Mouse (Mus musculus): ENCODE data around the gene Ank.
"Not testable (repeated sequence)": the region's sequence is repeated elsewhere in the genome, so short reads cannot be mapped to it uniquely, and the experiment has no call there.

The Ank gene

GRCm38 (mm10) chr15:27467081-27467491 is 609 bp downstream of the Ank start:
- DNase-seq (ENCODE audit: low spot score in 2 of 2) = no peak

DNA sequence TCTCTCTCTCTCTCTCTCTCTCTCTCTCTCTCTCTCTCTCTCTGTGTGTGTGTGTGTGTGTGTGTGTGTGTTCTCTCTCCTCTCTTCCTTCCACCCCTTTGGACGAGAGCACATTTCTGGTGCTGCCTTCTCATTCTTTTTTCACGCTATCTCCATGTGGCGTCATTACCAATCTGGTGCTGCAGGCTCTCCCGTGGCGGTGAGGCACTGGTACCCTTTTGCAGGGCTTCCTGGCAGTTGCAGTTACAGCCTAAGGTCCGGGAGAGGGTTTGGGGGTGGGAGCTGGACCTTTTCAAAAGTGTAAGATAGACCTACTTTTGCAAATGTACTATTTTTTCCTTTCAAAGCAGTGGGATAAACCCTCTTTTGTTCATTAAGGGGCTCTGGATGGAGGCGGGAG is 1.2 kb downstream of the Ank start:
- peak; percentile 47 to 51 for DNase-seq (ENCODE audit: low spot score in 2 of 2)

DNA sequence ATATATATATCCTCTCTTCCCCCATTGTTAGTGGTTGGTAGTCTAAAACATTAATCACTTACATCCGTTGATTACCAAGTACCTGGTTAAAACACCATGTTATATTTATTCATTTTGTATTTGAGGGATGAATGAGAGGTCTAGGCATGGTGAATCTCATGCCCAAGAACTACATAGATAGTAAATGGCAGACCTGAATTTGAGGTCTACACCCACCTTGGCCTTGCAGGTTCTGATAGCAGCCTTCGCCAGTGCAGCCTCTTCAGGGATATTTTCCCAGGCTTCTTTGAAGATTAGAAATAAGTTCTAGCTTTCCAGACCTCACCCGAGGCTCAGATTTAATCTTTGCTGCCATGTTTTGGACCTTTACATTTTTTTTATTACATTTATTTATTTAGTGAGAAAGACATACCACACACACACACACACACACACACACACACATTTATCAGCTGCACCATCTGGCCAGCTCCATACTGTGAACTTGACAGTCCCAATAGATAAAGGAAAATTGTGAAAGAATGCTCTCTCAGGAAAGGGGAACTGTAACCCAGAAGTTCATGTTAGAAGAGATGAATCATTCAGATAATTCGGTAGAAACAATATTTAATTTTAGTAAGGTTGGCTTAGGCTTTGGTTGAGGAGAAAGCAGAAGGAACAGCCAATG is 2.5 kb downstream of the Ank start:
- DNase-seq (ENCODE audit: low spot score in 2 of 2) = no peak

DNA sequence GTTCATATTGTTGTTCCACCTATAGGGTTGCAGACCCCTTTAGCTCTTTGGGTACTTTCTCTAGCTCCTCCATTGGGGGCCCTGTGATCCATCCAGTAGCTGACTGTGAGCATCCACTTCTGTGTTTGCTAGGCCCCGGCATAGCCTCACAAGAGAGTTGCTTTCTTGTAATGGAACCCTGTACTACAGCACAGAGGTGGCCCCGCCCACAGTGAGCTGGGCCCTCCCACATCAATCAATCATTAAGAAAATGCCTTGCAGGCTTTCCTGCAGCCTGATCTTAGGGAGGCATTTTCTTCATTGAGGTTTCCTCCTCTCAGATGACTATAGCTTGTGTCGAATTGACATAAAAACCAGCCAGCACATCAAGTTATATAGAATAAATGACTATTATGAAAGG is 3.9 kb downstream of the Ank start:
- DNase-seq (ENCODE audit: low spot score in 2 of 2) = not testable (repeated sequence)

DNA sequence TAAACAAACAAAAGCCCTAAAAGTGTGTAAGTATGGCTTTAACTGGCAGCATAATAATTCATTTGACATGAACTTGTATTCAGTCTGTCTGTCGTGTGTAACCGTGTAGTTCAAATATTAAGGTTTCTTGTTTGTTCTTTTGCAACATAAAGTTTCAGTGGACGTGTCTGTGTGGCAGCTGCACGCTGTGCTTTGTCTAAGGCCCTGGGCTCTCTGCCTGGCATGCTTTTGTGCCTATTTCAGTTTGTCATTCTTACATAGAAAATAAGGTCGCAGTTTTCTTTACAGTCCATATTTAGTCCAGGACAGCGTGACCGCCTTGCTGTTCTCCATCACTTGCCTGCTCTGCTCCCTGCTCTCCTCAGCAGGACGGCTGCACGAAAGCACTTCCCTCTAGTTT is 5.8 kb downstream of the Ank start:
- no peak for DNase-seq (ENCODE audit: low spot score in 2 of 2)

- peak in 1 of 2 experiments; percentile 4 for DNase-seq (ENCODE audit: low spot score in 2 of 2)
Observed at GRCm38 (mm10) chr15:27475988-27476387, 9.5 kb downstream of the Ank start.

GRCm38 (mm10) chr15:27476671-27477070 is 10.2 kb downstream of the Ank start:
- peak in 1 of 2 experiments; percentile 3 for DNase-seq (ENCODE audit: low spot score in 2 of 2)

- DNase-seq (ENCODE audit: low spot score in 2 of 2) = no peak
Observed at GRCm38 (mm10) chr15:27477159-27477558, 10.7 kb downstream of the Ank start.

GRCm38 (mm10) chr15:27477630-27478029 is 11.2 kb downstream of the Ank start:
- peak in 1 of 2 experiments; percentile 15 for DNase-seq (ENCODE audit: low spot score in 2 of 2)

GRCm38 (mm10) chr15:27480333-27481015 is 14.0 kb downstream of the Ank start:
- no peak for DNase-seq (ENCODE audit: low spot score in 2 of 2)

GRCm38 (mm10) chr15:27481956-27482355 is 15.5 kb downstream of the Ank start:
- DNase-seq (ENCODE audit: low spot score in 2 of 2) = no peak

GRCm38 (mm10) chr15:27483183-27483582 is 16.7 kb downstream of the Ank start:
- DNase-seq (ENCODE audit: low spot score in 2 of 2) = no peak

DNA sequence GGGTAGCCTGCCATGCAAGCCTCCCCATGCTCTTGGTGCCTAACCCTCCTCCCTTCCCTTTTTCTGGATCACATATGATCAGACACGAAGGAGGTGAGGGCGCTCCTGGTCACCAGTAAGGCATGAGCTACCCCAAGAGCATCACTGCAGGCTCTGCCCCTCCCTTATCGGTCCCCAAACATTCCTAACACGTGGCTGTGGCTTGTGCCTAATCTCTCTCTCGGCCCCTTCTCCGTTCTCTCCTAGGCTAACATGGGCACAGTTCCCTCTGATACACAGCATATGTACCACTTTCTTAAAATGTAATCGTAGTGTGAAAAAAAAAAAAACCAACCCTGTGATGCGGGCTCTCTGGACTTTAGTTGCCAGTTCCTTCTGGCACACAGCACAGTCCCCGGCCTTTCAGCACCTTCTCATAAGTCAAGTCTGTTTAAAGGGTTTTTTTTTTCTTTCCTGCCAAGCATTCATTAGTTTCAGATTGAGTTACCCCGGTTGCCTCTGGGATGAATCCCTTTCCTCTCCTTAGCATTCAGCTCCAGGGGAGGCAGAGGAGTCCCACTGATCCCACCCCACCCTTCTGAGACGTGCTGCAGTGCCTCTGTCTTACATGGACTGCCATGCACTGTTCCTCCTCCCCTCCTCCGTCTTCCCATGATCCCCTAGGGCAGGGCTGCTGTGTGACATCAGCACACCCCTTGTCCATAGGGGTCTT is 19.2 kb downstream of the Ank start:
- DNase-seq (ENCODE audit: low spot score in 2 of 2) = peak in 1 of 2 experiments; percentile 70

DNA sequence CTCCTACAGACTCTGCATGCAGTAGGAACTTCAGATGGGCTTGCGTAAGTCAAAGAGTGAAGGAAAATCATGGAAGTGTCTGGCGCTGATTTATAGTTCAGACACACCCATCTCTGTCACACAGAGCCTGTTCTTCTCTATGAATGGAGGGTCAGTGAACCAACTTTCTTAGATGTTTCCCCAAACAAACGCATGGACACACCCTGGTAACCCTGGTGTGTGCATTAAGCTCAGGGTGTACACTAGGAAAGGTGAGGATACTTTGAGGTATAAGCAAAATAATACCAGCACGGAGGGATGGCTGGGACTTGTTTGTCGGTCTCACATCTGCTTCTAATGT is 19.8 kb downstream of the Ank start:
- no peak for DNase-seq (ENCODE audit: low spot score in 2 of 2)

GRCm38 (mm10) chr15:27487059-27487458 is 20.6 kb downstream of the Ank start:
- DNase-seq (ENCODE audit: low spot score in 2 of 2) = no peak

GRCm38 (mm10) chr15:27488042-27488441 is 21.6 kb downstream of the Ank start:
- DNase-seq (ENCODE audit: low spot score in 2 of 2) = no peak

DNA sequence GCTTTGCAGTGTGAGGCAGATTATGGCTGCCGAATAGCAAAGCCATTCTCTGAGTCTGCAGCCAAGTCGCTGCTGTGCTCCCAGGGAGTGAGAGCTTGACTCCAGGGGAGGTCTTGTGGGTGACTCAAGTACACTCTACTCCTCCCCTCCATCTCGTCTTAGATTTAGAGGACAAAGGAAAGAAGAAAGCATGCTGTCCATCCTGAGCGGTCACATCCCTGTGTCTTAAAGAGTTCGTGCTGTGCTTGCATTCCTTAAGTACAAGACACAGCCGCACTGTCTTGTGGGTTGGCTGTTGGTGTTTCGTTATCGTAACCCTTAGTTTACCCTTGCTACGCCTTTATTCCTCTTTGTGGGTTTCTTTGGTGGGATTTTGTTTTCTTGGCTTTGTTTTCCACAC is 24.2 kb downstream of the Ank start:
- DNase-seq (ENCODE audit: low spot score in 2 of 2) = no peak

GRCm38 (mm10) chr15:27491425-27492070 is 25.1 kb downstream of the Ank start:
- DNase-seq (ENCODE audit: low spot score in 2 of 2) = peak in 1 of 2 experiments; percentile 39

DNA sequence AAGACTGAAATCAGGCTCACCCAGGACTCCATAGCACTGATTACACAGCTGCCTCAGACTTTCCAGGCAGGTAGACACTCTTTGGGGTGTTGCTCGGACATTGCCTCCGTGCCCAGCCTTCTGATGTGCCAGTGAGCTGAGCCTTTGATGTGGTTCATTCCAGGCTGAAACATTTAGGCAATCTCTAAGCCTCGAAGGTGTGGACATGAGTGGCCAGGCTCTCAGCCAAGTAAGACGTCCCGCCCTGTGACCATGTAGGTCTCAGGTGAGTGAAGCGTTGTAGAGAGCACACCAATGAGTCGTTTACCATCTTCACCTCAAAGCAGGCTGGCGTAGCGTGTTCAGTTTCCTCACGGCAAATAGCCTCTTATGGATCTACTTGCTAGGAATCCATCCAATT is 25.7 kb downstream of the Ank start:
- no peak for DNase-seq (ENCODE audit: low spot score in 2 of 2)

DNA sequence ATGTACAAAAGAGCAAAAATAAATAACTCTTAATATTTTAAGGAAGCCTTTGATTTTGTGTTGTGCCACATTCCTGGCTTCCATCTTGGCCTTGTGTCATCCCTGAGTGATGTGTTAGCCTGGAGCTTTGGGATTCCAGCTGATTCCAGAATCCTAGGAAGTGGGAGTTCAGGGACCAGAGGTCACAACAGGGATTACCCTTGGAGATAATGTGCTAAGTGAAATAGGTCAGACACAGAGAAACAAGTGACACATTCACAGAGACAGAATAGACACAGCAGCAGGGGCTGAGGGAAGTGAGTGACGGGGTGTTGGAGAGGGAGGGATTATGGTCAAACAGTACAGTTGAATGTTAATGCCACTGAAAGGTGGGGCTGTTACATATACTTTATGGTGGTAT is 26.3 kb downstream of the Ank start:
- no peak for DNase-seq (ENCODE audit: low spot score in 2 of 2)

DNA sequence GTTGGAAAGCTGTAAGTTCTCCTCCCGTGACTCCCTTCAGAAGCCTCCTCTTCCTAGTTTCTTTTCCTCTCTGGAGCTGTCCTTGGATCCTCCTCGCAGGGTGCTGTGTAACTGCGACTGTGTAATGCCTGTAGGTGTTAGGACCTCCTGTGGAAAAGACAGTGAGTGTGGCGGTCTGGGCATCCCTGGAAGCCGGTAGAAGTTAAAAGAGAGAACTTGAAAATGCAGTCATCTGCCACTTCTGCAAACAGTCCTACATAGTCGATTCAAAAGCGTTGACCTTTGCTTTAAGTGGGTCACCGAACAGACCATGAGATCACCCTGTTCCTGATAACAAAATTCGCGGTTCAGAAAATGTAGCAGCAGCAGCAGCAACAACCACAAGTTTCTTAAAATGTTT is 27.0 kb downstream of the Ank start:
- DNase-seq (ENCODE audit: low spot score in 2 of 2) = peak in 1 of 2 experiments; percentile 41

- DNase-seq (ENCODE audit: low spot score in 2 of 2) = peak; percentile 29 to 45
Observed at GRCm38 (mm10) chr15:27495981-27496401, 29.5 kb downstream of the Ank start.
